Mouse (Mus musculus): ENCODE measurements at regions not wholly inside any gene's neighbourhood (a gene's known extent, or its start where the extent isn't known, plus 50 kb on each side); places are given as distances from the start of the nearest gene placed in this dataset.

GRCm38 (mm10) chr10:91295345-91295744, 114.2 kb upstream of the Tmpo start:
- TF ChIP-seq POLR2A (IDR thresholded peaks at IDR 0.05; ENCODE audit: insufficient read length, low read depth) (no peak), CEBPB (IDR thresholded peaks at IDR 0.05; ENCODE audit: insufficient read depth, poor library complexity, severe bottlenecking) (no peak), USF1 (IDR thresholded peaks at IDR 0.05; ENCODE audit: low read depth) (no peak), MYOD1 (IDR thresholded peaks at IDR 0.05; ENCODE audit: control insufficient read depth in 1 of 3, insufficient read length in 2 of 3, low read depth in 2 of 3) (no peak), MAX (IDR thresholded peaks at IDR 0.05; ENCODE audit: low read depth) (no peak), E2F4 (IDR thresholded peaks at IDR 0.05; ENCODE audit: insufficient read depth) (no peak), MYOG (IDR thresholded peaks at IDR 0.05; ENCODE audit: control insufficient read depth in 1 of 3, insufficient read depth in 1 of 3, insufficient read length in 2 of 3, low read depth in 2 of 3) (no peak)

All from myocyte (in vitro differentiated cells).